In genomic region chr14:24542901-24543300, GRCm38 (mm10) we compare ENCODE assay signal across 15 mouse cellular contexts. TPM values are rescaled to one million over a fixed set of nuclear protein-coding genes. Genes with fewer than 3 reads are reported as not detected.
DNase-seq lines count a peak whose midpoint lies in the region; ATAC-seq lines count a peak whose summit lies in the region.
"Had no signal": no experiment of that assay in that cellular context is flagged by ENCODE, and none has a peak within 500 bp of the region (broad histone marks: within the 10 kb centered on the region; RNA-seq: fewer than 3 reads in every experiment).

No protein-coding gene starts in this region.

- H3K27me3 ChIP-seq in forebrain, embryonic 16.5 days (replicated peaks; ENCODE audit: control insufficient read depth, insufficient read depth, low read length) = no peaks in the 10 kb centered on the region
- no peaks in the 10 kb centered on the region for H3K27me3 ChIP-seq in heart, embryonic 11.5 days (ENCODE audit: control insufficient read depth, insufficient read depth, low read length)
- H3K27me3 ChIP-seq: liver, embryonic 12.5 days; neural tube, embryonic 15.5 days; stomach, embryonic 15.5 days had no signal

- intact Hi-C loops in left cerebral cortex, postnatal 4 days (cut with DNase I) = no loop called here
- intact Hi-C loops in left cerebral cortex, postnatal 10 days (cut with DNase I) = no loop called here

- no peaks in the 10 kb centered on the region; the same call in 1 of the 2 replicates for H3K9me3 ChIP-seq in forebrain, embryonic 16.5 days (ENCODE audit: control insufficient read depth, low read length)
- no peaks in the 10 kb centered on the region; the same call in 1 of the 2 replicates for H3K9me3 ChIP-seq in heart, embryonic 11.5 days (replicated peaks; ENCODE audit: control insufficient read depth, low read length)
- H3K9me3 ChIP-seq: liver, embryonic 12.5 days; neural tube, embryonic 15.5 days; stomach, embryonic 15.5 days had no signal

- peak overlapping the region; percentile 28 for H3K27ac ChIP-seq in forebrain, embryonic 16.5 days (ENCODE audit: low read length)
- H3K27ac ChIP-seq in heart, embryonic 11.5 days (ENCODE audit: low read depth, low read length) = no peak overlapping the region
- H3K27ac ChIP-seq: liver, embryonic 12.5 days; neural tube, embryonic 15.5 days; stomach, embryonic 15.5 days had no signal

- H3K9ac ChIP-seq in forebrain, embryonic 16.5 days (replicated peaks; ENCODE audit: low read depth, low read length) = no peak overlapping the region
- H3K9ac ChIP-seq in heart, embryonic 11.5 days (ENCODE audit: low read depth, low read length) = no peak overlapping the region
- H3K9ac ChIP-seq: liver, embryonic 12.5 days; neural tube, embryonic 15.5 days; stomach, embryonic 15.5 days had no signal

- peak; percentile 67 for ATAC-seq in forebrain, embryonic 16.5 days
- no peak for ATAC-seq in heart, embryonic 11.5 days (replicated peaks; ENCODE audit: insufficient number of reproducible peaks, low FRiP score, low TSS enrichment)
- ATAC-seq: CD4-positive, CD25-positive, alpha-beta regulatory T cell, adult 4 months; liver, embryonic 12.5 days had no signal

- H3K36me3 ChIP-seq in forebrain, embryonic 16.5 days (ENCODE audit: control insufficient read depth, insufficient read depth) = no peaks in the 10 kb centered on the region
- no peaks in the 10 kb centered on the region for H3K36me3 ChIP-seq in heart, embryonic 11.5 days (ENCODE audit: control insufficient read depth, insufficient read depth, low read length)
- H3K36me3 ChIP-seq: liver, embryonic 12.5 days; neural tube, embryonic 15.5 days; stomach, embryonic 15.5 days had no signal

- peak; percentile 75 for DNase-seq in left cerebral cortex, postnatal 4 days
- DNase-seq in left cerebral cortex, postnatal 10 days (ENCODE audit: extremely low spot score in 1 of 2, low spot score in 2 of 2) = no peak
- DNase-seq in cerebellum, adult 11-12 months = peak; percentile 86
- DNase-seq in cerebellum, adult 9-11 months = peak; percentile 87
- no peak for DNase-seq in urinary bladder, postnatal 14 days (ENCODE audit: low spot score)
- DNase-seq: adrenal gland, postnatal 10 days; heart, adult 18-20 months; kidney, adult 9 months; retina, postnatal 1 day had no signal

- H3K4me2 ChIP-seq in forebrain, embryonic 16.5 days (ENCODE audit: low read length) = no peak overlapping the region
- no peak overlapping the region for H3K4me2 ChIP-seq in heart, embryonic 11.5 days
- H3K4me2 ChIP-seq: liver, embryonic 12.5 days; neural tube, embryonic 15.5 days; stomach, embryonic 15.5 days had no signal

- peaks cover 5% of the 10 kb centered on the region for H3K4me1 ChIP-seq in forebrain, embryonic 16.5 days (replicated peaks; ENCODE audit: control insufficient read depth, insufficient read depth, low read length)
- no peaks in the 10 kb centered on the region; the same call in 1 of the 2 replicates for H3K4me1 ChIP-seq in heart, embryonic 11.5 days (ENCODE audit: control insufficient read depth, insufficient read depth, low read length)
- H3K4me1 ChIP-seq: liver, embryonic 12.5 days; neural tube, embryonic 15.5 days; stomach, embryonic 15.5 days had no signal

- no peak overlapping the region for H3K4me3 ChIP-seq in forebrain, embryonic 16.5 days (replicated peaks; ENCODE audit: low read length)
- H3K4me3 ChIP-seq in heart, embryonic 11.5 days (ENCODE audit: low read depth, low read length) = no peak overlapping the region
- H3K4me3 ChIP-seq: liver, embryonic 12.5 days; neural tube, embryonic 15.5 days; stomach, embryonic 15.5 days had no signal

- WGBS in forebrain, embryonic 16.5 days = 38% methylated on average over 4 of the region's 4 CpGs
- WGBS in heart, embryonic 11.5 days (ENCODE audit: insufficient replicate concordance) = 70% methylated on average over 4 of the region's 4 CpGs

RNA-seq across cellular contexts. Expression of gene Rps24, which starts 56.0 kb away (rescaled TPM):
- total RNA-seq in left cerebral cortex, postnatal 4 days (2021) = 1,000 to 10,000 TPM; 1,115 to 1,201 TPM
- total RNA-seq in left cerebral cortex, postnatal 10 days (2021) = 100 to 1,000 TPM; 926 to 937 TPM
- 482 and 530 TPM in 2 replicates for polyA plus RNA-seq in forebrain, embryonic 16.5 days (2015; fragmentation: Nextera tagmentation; extraction: Ambion mirVana)
- polyA plus RNA-seq in heart, embryonic 11.5 days (2014; fragmentation: Nextera tagmentation; extraction: Ambion mirVana) = 849 and 922 TPM in 2 replicates

RNA-seq across cellular contexts. Expression of gene Polr3a, which starts 56.0 kb away (rescaled TPM):
- 10 to 100 TPM; 33.9 to 34.8 TPM for total RNA-seq in left cerebral cortex, postnatal 4 days (2021)
- total RNA-seq in left cerebral cortex, postnatal 10 days (2021) = 10 to 100 TPM; 29.2 to 34.8 TPM
- polyA plus RNA-seq in forebrain, embryonic 16.5 days (2015; fragmentation: Nextera tagmentation; extraction: Ambion mirVana) = 20.8 and 23.8 TPM in 2 replicates
- 12.4 and 13.8 TPM in 2 replicates for polyA plus RNA-seq in heart, embryonic 11.5 days (2014; fragmentation: Nextera tagmentation; extraction: Ambion mirVana)

Comparison
In these comparisons a context has a peak if more than half of its experiments do, and no peak if none do; other contexts are left out.
1. DNase-seq: peak in left cerebral cortex, postnatal 4 days (single experiment), cerebellum, adult 11-12 months (single experiment) and cerebellum, adult 9-11 months (single experiment); none in left cerebral cortex, postnatal 10 days (0 of 2) and urinary bladder, postnatal 14 days (single experiment).